Mouse (Mus musculus) lung, adult 18-20 months (tissue): ENCODE measurements at regions not wholly inside any gene's neighbourhood (a gene's known extent, or its start where the extent isn't known, plus 50 kb on each side); places are given as distances from the start of the nearest gene placed in this dataset.

Experiments
- DNase-seq, 2 experiments: peaks; one replicate each; pipeline ENCODE4 v3.0.0; 2022; ENCODE audit warnings: mixed read lengths in 2 of 2

DNA sequence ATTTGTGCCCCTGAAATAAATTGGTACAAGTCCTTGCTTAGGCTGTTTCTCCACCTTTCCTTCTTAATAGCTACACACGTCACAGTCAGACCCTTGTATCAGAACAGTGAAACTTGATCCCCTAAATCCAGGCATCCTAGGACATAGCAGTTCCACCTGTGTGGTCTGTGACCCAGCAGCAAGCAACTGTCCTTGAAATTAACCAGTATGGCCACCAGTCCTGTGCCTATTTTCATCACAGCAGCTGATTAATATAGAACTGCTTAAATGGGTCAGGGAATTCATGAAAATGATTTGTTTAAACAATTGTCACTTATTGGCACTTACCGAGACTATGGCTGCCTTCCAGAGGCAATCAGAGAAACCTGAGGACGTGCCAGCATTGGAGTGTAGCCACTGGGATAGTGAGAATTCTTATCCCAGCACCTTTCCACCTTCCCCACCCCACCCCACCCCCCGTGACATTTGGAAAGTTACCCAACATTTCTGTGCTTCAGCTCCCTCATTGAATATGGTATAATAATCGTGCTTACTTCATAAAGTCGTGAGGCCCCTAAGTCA lies 135.4 kb upstream of the Cdkn2b start:
- DNase-seq: peak; percentile 80 to 82

DNA sequence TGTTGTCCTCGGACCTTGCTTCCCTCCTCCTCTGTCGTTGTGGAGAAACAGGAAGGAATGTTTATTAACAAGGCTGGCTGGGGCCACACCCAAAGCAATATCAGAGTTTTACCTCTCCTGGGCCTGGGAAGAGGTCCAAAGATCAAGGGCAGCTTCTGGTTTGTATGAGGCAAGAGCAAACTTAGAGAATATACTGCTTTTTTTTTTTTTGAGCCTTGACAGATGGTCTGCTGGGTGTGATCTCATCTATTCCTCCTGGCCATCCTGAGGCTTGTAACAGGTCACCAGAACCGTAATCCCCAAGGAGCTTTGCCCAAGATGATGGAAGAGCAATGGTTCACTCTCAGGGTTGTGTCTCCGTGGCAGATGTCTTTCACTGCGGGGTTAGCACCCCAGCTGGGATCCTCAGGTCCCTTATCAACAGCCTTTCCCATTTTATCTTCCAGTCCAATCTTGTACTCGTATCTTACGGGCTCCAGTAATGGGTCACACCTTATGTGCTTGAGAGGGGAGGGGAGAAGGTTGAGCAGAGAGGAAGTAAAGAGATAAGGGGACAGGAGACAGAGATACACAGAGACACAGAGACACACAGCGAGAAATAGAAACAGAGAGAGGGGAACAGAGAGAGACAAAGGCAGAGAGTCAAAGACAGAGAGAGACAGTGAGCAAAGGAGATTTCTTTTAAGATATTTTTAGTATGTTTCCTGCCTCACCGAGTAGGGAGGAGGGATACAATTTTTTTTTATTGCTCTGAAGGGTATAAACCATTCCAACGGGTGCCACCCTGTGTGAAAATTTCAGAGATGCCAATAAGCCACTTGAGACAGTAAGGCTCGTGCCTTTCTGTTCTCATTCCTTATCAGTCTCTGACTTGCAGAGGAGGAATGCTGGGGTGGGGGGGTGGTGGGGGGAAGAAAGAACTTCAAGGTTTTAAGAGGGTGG lies 134.6 kb upstream of the Cdkn2b start:
- peak; percentile 76 to 85 for DNase-seq

- DNase-seq: no peak
These were observed 131.7 kb upstream of the Cdkn2b start for GRCm38 (mm10) chr4:89442526-89442925.

GRCm38 (mm10) chr4:89440821-89441220 lies 130.0 kb upstream of the Cdkn2b start:
- no peak for DNase-seq

DNA sequence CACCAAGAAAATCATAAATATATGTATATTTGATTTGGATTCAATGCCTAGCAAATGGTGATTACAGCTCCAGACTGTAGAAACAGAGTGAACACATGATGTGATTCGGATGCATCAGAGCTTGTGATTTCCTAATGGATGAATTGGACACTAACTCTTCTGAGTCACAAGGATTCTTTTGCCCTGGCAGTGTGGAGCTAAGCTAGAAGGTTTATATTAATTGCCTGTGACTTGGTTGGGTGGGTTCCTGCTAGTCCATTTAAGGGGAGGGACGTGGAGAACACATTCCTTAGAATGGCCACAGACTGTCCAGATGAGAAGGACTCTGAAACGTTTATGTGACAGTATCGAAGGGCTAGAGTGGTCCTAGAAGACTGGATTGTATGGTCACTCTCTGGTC lies 129.5 kb upstream of the Cdkn2b start:
- no peak for DNase-seq

GRCm38 (mm10) chr4:89438665-89439064 lies 127.8 kb upstream of the Cdkn2b start:
- DNase-seq: no peak

GRCm38 (mm10) chr4:89436764-89437163 lies 125.9 kb upstream of the Cdkn2b start:
- no peak for DNase-seq

DNA sequence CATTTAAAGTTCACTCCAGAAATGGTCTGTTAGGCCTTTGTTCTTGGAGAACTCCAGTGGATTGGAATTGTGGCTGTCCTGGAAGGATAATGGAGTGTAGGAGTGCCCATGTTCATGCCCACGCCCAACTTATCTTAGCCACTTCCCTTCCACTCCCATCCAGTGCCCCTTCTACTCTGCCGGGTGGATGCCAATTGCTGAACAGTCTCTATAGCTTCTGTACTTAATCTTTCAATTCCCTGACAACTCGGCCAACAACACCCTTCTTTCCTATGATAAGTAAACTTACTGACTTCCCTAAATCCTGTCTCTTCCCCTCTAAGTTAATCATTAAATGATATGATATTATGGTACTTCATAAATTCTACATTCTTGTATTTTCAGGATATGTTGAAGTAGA lies 123.3 kb upstream of the Cdkn2b start:
- DNase-seq: no peak

DNA sequence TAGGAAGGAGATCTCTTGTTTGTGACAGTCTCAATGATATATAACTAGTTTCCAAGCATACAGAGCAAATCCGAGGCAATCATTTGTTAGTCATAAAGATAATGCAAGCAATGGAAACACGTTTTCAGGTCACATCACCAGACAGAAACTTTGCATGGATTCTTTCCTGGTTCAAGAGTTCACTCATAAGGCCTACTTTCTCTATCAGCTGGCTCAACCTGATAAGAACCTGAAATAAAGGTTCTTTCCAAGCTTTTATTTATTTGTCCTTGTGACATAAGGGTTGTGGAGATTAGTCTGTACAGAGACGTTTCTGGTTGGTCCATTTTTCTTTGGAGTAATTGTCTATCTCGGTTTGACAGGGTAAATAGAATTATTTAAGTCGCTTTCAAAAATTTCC lies 122.7 kb upstream of the Cdkn2b start:
- no peak for DNase-seq

- peak in 1 of 2 experiments; percentile 19 for DNase-seq
These were observed 120.7 kb upstream of the Cdkn2b start for GRCm38 (mm10) chr4:89431520-89431919.

DNA sequence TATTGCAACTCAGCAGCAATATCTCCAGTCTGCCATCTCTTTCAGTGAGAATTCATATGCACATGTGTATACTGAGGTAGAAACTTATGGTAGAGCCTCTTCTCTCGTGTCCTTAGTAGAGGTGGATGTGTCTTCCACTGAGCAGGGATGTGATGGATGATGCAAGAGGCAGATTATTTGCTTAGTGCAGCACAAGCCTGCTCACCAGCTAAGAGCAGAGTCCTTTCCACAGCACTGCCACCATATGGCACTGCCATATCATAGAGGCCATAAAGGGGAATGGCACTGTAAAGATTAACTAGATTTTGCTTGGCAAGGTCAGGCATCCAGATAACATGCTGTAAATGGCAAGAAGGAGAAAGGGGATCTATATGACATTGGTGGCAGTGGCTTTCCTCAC lies 117.6 kb upstream of the Cdkn2b start:
- no peak for DNase-seq

GRCm38 (mm10) chr4:89427345-89428293 lies 116.8 kb upstream of the Cdkn2b start:
- DNase-seq: peak; percentile 87 to 90

DNA sequence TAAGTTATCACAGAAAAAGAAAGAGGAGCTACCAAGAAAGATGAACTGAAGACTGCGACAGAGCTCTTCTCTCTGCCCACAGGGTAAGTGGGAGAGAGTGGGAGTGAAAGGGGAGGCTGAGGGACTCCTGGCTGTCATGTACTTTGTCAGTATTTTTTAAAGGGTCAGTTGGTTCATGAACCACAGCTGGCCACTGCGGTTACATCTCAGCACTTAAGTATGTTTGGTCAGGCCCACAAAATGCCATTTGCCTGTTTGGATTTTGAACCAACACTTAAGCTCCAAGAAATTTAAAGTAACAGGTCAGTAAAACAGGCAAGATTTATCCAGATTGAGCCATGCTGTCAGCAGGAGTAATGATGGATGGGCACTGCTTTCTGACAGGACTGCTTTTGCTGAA lies 115.1 kb upstream of the Cdkn2b start:
- DNase-seq: peak; percentile 36 to 68

DNA sequence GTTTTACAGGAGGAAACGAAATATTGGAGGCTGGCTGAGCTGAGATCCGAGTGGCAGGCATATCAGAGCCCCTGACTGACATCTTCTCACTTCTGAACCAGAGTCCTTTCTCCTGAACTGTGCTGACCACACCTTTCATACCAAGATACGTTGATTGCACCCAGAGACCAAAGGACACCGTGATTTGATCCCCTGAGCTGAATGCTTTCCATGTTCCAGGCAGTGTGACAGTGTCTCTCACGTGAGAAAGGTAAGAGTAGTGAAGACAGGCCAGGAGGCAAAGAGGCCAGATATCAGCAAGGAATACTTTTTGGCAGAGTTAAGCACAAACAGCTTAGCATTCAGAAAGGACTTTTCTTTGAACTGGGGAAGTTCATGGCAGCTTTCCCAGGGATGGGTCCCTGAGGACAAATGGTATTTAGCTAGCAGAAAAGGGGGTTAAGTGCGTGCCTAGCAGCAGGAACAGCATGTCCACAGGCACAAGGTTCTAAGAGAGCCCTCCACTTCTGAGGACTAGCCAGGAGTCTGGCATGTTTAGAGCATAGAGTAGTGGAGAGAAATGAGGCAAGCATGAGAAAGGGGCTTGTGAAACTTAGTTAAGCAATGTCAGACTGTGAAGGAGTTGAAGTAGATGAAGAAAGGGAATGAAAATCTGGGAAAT lies 111.0 kb upstream of the Cdkn2b start:
- DNase-seq: peak; percentile 82 to 89

GRCm38 (mm10) chr4:89420868-89421267 lies 110.0 kb upstream of the Cdkn2b start:
- DNase-seq: no peak

DNA sequence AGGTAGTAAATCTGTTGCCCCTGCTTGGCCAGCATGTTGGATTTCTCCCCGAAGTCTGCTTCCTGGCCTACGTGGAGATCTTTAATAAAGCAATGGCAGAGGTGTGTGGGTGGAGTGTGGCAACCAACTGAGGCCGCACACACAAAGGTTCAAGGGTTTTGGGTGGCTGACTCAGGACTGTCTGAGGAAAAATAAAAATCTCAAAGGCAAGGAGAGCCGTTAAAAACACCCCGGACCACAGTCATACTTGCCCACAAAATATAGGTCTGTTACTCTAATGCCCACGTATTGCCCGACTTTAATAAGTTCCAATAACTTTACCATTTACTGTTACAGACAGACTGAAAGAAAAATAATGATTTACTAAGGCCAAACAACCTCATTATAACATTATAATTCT lies 108.7 kb upstream of the Cdkn2b start:
- DNase-seq: no peak

DNA sequence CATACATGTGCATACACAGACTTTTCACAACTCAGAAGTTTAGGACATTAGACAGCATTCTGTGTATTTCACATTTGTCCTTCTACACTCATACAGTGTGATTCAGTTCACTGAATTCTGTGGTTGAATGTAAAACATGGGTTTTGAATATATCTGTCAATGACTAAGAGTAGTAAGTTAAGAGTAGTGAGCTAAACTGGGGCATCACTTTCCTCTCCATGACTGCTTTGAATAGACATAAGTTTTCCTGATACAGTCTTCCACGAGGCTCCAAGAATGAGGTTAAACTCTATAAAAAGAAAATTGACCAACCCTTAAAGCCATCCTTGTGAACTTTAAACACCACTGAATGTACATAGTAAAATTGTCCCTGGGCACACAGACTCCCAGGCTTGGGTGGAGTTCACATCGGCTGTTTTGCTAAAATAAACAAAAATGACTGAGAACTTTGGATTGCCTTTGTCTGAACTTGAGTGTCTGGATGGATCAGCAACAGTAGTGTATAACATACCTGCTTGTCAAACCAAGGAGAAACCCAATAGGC lies 94.9 kb upstream of the Cdkn2b start:
- DNase-seq: no peak

GRCm38 (mm10) chr4:89403151-89403550 lies 92.3 kb upstream of the Cdkn2b start:
- no peak for DNase-seq

DNA sequence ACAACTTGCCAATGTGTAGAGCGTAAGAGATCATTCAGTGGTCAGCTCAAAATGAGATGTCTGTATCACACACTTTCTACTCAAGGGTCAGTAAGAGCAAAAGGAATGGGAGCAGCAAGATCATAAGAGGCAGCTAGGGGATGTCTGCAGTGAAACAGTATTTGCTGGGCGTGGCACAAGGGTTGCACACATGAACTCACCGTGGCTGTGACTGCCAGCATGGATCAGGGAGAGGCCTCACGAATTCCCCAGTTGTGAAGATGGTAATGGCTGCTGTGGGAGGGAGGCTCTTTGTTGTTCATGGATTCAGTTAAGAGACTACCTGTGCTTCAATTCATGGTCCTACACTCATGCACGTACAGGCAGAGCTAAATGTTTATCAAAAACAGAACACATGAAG lies 91.5 kb upstream of the Cdkn2b start:
- DNase-seq: no peak

GRCm38 (mm10) chr4:89401696-89402095 lies 90.9 kb upstream of the Cdkn2b start:
- no peak for DNase-seq

GRCm38 (mm10) chr4:89400342-89400741 lies 89.5 kb upstream of the Cdkn2b start:
- no peak for DNase-seq

- no peak for DNase-seq
These were observed 88.4 kb upstream of the Cdkn2b start for GRCm38 (mm10) chr4:89399277-89399676.
